8 mouse cellular contexts compared by ENCODE assay signal in genomic region chr2:112492856-112493538, GRCm38 (mm10). TPM values are rescaled to one million over a fixed set of nuclear protein-coding genes. Genes with fewer than 3 reads are reported as not detected.
DNase-seq lines count a peak whose midpoint lies in the region; ATAC-seq and TF ChIP-seq lines count a peak whose summit lies in the region.

TSS of gene Aven (plus strand) at chr2:112492964.

- TF ChIP-seq CTCF in CH12.LX (conservative IDR thresholded peaks at IDR 0.05 in 1 of 2, IDR thresholded peaks at IDR 0.05 in 1 of 2; ENCODE audit: low read depth in 2 of 2, low read length in 2 of 2) = no peak
- no peak for TF ChIP-seq CTCF in heart, postnatal 0 days (IDR thresholded peaks at IDR 0.05; ENCODE audit: low read depth)
- no peak for TF ChIP-seq CTCF in lung, adult 2 months (IDR thresholded peaks at IDR 0.05; ENCODE audit: insufficient read depth, low read length)

- in situ Hi-C loops in CH12.LX (cut with MboI; ENCODE audit: low pct_ligation_motif_present, low pct_unique_long_range_greater_than_20kb, low sequenced_read_pairs) = no loop called here

- H3K9ac ChIP-seq in CH12.LX (ENCODE audit: insufficient read depth, low read depth) = peak within 1 kb of the TSS; percentile 93
- peak within 1 kb of the TSS; percentile 98 for H3K9ac ChIP-seq in forebrain, embryonic 11.5 days (ENCODE audit: low read length)
- peak within 1 kb of the TSS; percentile 92 for H3K9ac ChIP-seq in heart, postnatal 0 days (replicated peaks; ENCODE audit: low read depth, low read length)
- peak within 1 kb of the TSS; percentile 95 for H3K9ac ChIP-seq in neural tube, embryonic 15.5 days (replicated peaks)

- peak; percentile 78 for TF ChIP-seq POLR2A in CH12.LX (IDR thresholded peaks at IDR 0.05; ENCODE audit: low read depth, low read length)
- TF ChIP-seq POLR2A in lung, adult 2 months (IDR thresholded peaks at IDR 0.05; ENCODE audit: borderline replicate concordance, extremely low read depth, low read depth, low read length) = peak; percentile 63; the same call in 1 of the 2 replicates

- peak within 1 kb of the TSS; percentile 50; the same call in 1 of the 2 replicates for H3K27ac ChIP-seq in CH12.LX (ENCODE audit: insufficient read depth, low read depth)
- peak within 1 kb of the TSS; percentile 95 for H3K27ac ChIP-seq in forebrain, embryonic 11.5 days (ENCODE audit: low read depth, low read length)
- H3K27ac ChIP-seq in heart, postnatal 0 days (ENCODE audit: low read depth) = peak within 1 kb of the TSS; percentile 98
- H3K27ac ChIP-seq in neural tube, embryonic 15.5 days (replicated peaks) = peak within 1 kb of the TSS; percentile 96

- peaks cover 0 to 8% of the 10 kb centered on the region in 2 experiments; a peak in 2 of 4 replicates for H3K4me1 ChIP-seq in CH12.LX (ENCODE audit: control insufficient read depth in 1 of 2, insufficient read depth in 2 of 2)
- no peaks in the 10 kb centered on the region for H3K4me1 ChIP-seq in forebrain, embryonic 11.5 days (replicated peaks; ENCODE audit: control insufficient read depth, insufficient read depth, low read length)
- peaks cover 18% of the 10 kb centered on the region; the same call in 1 of the 2 replicates for H3K4me1 ChIP-seq in heart, postnatal 0 days (ENCODE audit: control insufficient read depth, insufficient read depth)
- H3K4me1 ChIP-seq in lung, adult 2 months (ENCODE audit: control insufficient read depth, insufficient read depth, low read length) = peaks cover 6% of the 10 kb centered on the region
- peaks cover 13% of the 10 kb centered on the region for H3K4me1 ChIP-seq in neural tube, embryonic 15.5 days

- TF ChIP-seq RAD21 in CH12.LX (IDR thresholded peaks at IDR 0.05; ENCODE audit: low read depth, low read length) = no peak

- TF ChIP-seq EP300 in CH12.LX (IDR thresholded peaks at IDR 0.05; ENCODE audit: low read length) = no peak
- no peak for TF ChIP-seq EP300 in heart, postnatal 0 days (IDR thresholded peaks at IDR 0.05; ENCODE audit: low read depth)

- under 1% methylated on average over 79 of the region's 87 CpGs for WGBS in forebrain, embryonic 11.5 days
- 1% methylated on average over 67 of the region's 87 CpGs for WGBS in heart, postnatal 0 days
- WGBS in lung, adult 2 months = under 1% methylated on average over 75 of the region's 87 CpGs
- under 1% methylated on average over 71 of the region's 87 CpGs for WGBS in neural tube, embryonic 15.5 days

- DNase-seq in CH12.LX (ENCODE audit: extremely low read depth) = peak; percentile 59
- DNase-seq in c-Kit-positive CD71-positive TER-119-negative erythroid progenitor cells, embryonic 14.5 days (ENCODE audit: low read depth) = peak; percentile 42
- DNase-seq in forebrain, embryonic 11.5 days (ENCODE audit: low spot score) = peak; percentile 93
- peak; percentile 86 for DNase-seq in heart, postnatal 0 days (ENCODE audit: low spot score)
- DNase-seq in kidney, postnatal 4 days = peak; percentile 84 to 93
- peak; percentile 86 for DNase-seq in lung, adult 2 months
- peak; percentile 88 for DNase-seq in testis, postnatal 10 days (ENCODE audit: low spot score)

- H3K4me3 ChIP-seq in CH12.LX (replicated peaks in 1 of 3; ENCODE audit: low read depth in 2 of 3, low read length in 2 of 3, poor library complexity in 1 of 3) = peak within 1 kb of the TSS; percentile 67 to 76 (median 75)
- peak within 1 kb of the TSS; percentile 71 for H3K4me3 ChIP-seq in forebrain, embryonic 11.5 days (ENCODE audit: low read depth, low read length)
- H3K4me3 ChIP-seq in heart, postnatal 0 days (ENCODE audit: low read depth, low read length) = peak within 1 kb of the TSS; percentile 73
- H3K4me3 ChIP-seq in lung, adult 2 months (replicated peaks; ENCODE audit: extremely low read depth, low read depth, low read length) = peak within 1 kb of the TSS; percentile 67
- H3K4me3 ChIP-seq in neural tube, embryonic 15.5 days (replicated peaks) = peak within 1 kb of the TSS; percentile 73

- peak; percentile 97 for ATAC-seq in forebrain, embryonic 11.5 days (replicated peaks; ENCODE audit: low FRiP score)
- peak; percentile 96 for ATAC-seq in heart, postnatal 0 days (ENCODE audit: insufficient read depth, low read depth)
- peak; percentile 96 for ATAC-seq in neural tube, embryonic 15.5 days (ENCODE audit: low FRiP score)

- no peaks in the 10 kb centered on the region for H3K79me2 ChIP-seq in CH12.LX (replicated peaks; ENCODE audit: control insufficient read depth, extremely low read depth, insufficient read depth, poor library complexity, severe bottlenecking)

- H3K4me2 ChIP-seq in CH12.LX (ENCODE audit: insufficient read depth, low read depth, poor library complexity, severe bottlenecking) = peak within 1 kb of the TSS; percentile 81
- H3K4me2 ChIP-seq in forebrain, embryonic 11.5 days (ENCODE audit: low read depth, low read length, severe bottlenecking) = peak within 1 kb of the TSS; percentile 71
- H3K4me2 ChIP-seq in heart, postnatal 0 days (ENCODE audit: low read depth, low read length) = peak within 1 kb of the TSS; percentile 83
- H3K4me2 ChIP-seq in neural tube, embryonic 15.5 days = peak within 1 kb of the TSS; percentile 76

- H3K27me3 ChIP-seq in CH12.LX (replicated peaks) = no peaks in the 10 kb centered on the region
- no peaks in the 10 kb centered on the region for H3K27me3 ChIP-seq in forebrain, embryonic 11.5 days (ENCODE audit: control insufficient read depth, insufficient read depth, low read length)
- no peaks in the 10 kb centered on the region for H3K27me3 ChIP-seq in heart, postnatal 0 days (ENCODE audit: control insufficient read depth, insufficient read depth, low read length)
- no peaks in the 10 kb centered on the region for H3K27me3 ChIP-seq in neural tube, embryonic 15.5 days (replicated peaks)

- peaks cover 0 to 7% of the 10 kb centered on the region in 2 experiments for H3K36me3 ChIP-seq in CH12.LX (replicated peaks in 1 of 2; ENCODE audit: control insufficient read depth in 1 of 2, insufficient read depth in 1 of 2, low read length in 1 of 2)
- H3K36me3 ChIP-seq in forebrain, embryonic 11.5 days (ENCODE audit: control insufficient read depth, insufficient read depth, low read length) = no peaks in the 10 kb centered on the region
- H3K36me3 ChIP-seq in heart, postnatal 0 days (replicated peaks; ENCODE audit: control insufficient read depth, insufficient read depth, low read length) = no peaks in the 10 kb centered on the region
- H3K36me3 ChIP-seq in neural tube, embryonic 15.5 days = no peaks in the 10 kb centered on the region

- H3K9me3 ChIP-seq in CH12.LX (replicated peaks; ENCODE audit: low read length) = no peaks in the 10 kb centered on the region
- no peaks in the 10 kb centered on the region for H3K9me3 ChIP-seq in forebrain, embryonic 11.5 days (ENCODE audit: control insufficient read depth, low read length)
- no peaks in the 10 kb centered on the region for H3K9me3 ChIP-seq in heart, postnatal 0 days (replicated peaks; ENCODE audit: control insufficient read depth, low read length)
- H3K9me3 ChIP-seq in neural tube, embryonic 15.5 days (replicated peaks) = no peaks in the 10 kb centered on the region

- dilution Hi-C loops in CH12.LX (cut with MboI; ENCODE audit: extremely low pct_ligation_motif_present, extremely low pct_unique_long_range_greater_than_20kb, low sequenced_read_pairs) = no loop called here

TF ChIP-seq in CH12.LX, 34 proteins besides CTCF, POLR2A, EP300 and RAD21 (continues in another document):
- TF ChIP-seq UBTF (IDR thresholded peaks at IDR 0.05; ENCODE audit: low read depth, low read length) = peak; percentile 98
- TF ChIP-seq CHD2 (IDR thresholded peaks at IDR 0.05; ENCODE audit: low read length) = no peak
- TF ChIP-seq TCF12 (IDR thresholded peaks at IDR 0.05; ENCODE audit: low read depth, low read length) = peak; percentile 69; the same call in 1 of the 2 replicates
- no peak for TF ChIP-seq MEF2A (IDR thresholded peaks at IDR 0.05; ENCODE audit: borderline replicate concordance, low read depth, low read length)
- no peak for TF ChIP-seq MAFK (IDR thresholded peaks at IDR 0.05; ENCODE audit: insufficient replicate concordance, low read length)
- no peak for TF ChIP-seq TBP (conservative IDR thresholded peaks at IDR 0.05; ENCODE audit: low read depth, low read length)
- no peak for TF ChIP-seq ZKSCAN1 (IDR thresholded peaks at IDR 0.05; ENCODE audit: borderline replicate concordance, low read depth, low read length)
- TF ChIP-seq NELFE (IDR thresholded peaks at IDR 0.05; ENCODE audit: low read depth, low read length) = peak; percentile 80
- TF ChIP-seq SMC3 (IDR thresholded peaks at IDR 0.05; ENCODE audit: low read depth, low read length) = no peak
- no peak for TF ChIP-seq POLR2AphosphoS2 (IDR thresholded peaks at IDR 0.05; ENCODE audit: low read depth, low read length)
- peak; percentile 46; the same call in 1 of the 2 replicates for TF ChIP-seq SIN3A (IDR thresholded peaks at IDR 0.05; ENCODE audit: low read length)
- TF ChIP-seq MAX (IDR thresholded peaks at IDR 0.05; ENCODE audit: low read length) = 0 out of 2 replicates have a peak, but pooled peaks have one; percentile 24
- no peak for TF ChIP-seq GABPA (IDR thresholded peaks at IDR 0.05; ENCODE audit: insufficient replicate concordance, low read depth, low read length)
- no peak for TF ChIP-seq HCFC1 (IDR thresholded peaks at IDR 0.05; ENCODE audit: low read depth, low read length)
- TF ChIP-seq E2F4 (IDR thresholded peaks at IDR 0.05; ENCODE audit: insufficient replicate concordance, low read depth, low read length) = no peak
- no peak for TF ChIP-seq JUN (IDR thresholded peaks at IDR 0.05; ENCODE audit: insufficient read depth, low read depth, low read length)
- TF ChIP-seq MXI1 (IDR thresholded peaks at IDR 0.05; ENCODE audit: low read depth, low read length) = peak; percentile 78
- TF ChIP-seq MYC (IDR thresholded peaks at IDR 0.05; ENCODE audit: low read depth, low read length) = peak; percentile 91
- TF ChIP-seq ZNF384 (IDR thresholded peaks at IDR 0.05; ENCODE audit: low read depth, low read length) = no peak
- 0 out of 2 replicates have a peak, but pooled peaks have one; percentile 23 for TF ChIP-seq CHD1 (IDR thresholded peaks at IDR 0.05; ENCODE audit: low read depth, low read length)
- no peak for TF ChIP-seq RCOR1 (conservative IDR thresholded peaks at IDR 0.05; ENCODE audit: low read depth, low read length)
- no peak for TF ChIP-seq JUND (conservative IDR thresholded peaks at IDR 0.05; ENCODE audit: low read depth, low read length)

RNA-seq across cellular contexts. Expression of gene Aven, which starts in this region (rescaled TPM):
- total RNA-seq in CH12.LX (2012; rRNA removed) (21.2 and 22.9 TPM in 2 replicates), CH12.LX (2014; rRNA removed) (33.9 and 40.1 TPM in 2 replicates)
- 44.3 and 58.5 TPM in 2 replicates for polyA plus RNA-seq in CH12.LX (2012; ENCODE audit: insufficient read length, low read depth)
- 5.2 and 6.1 TPM in 2 replicates for polyA plus RNA-seq in forebrain, embryonic 11.5 days (2014; fragmentation: Nextera tagmentation; extraction: Ambion mirVana)
- 5.2 and 26.5 TPM in 2 replicates for total RNA-seq in heart, postnatal 0 days (2014; rRNA removed; ENCODE audit: low replicate concordance)
- 2.6 and 4.7 TPM in 2 replicates for polyA plus RNA-seq in heart, postnatal 0 days (2015; fragmentation: Nextera tagmentation; extraction: Ambion mirVana)
- polyA plus RNA-seq in lung, adult 2 months (2012; rRNA removed) = 2.3 and 2.5 TPM in 2 replicates
- 4.1 and 4.2 TPM in 2 replicates for polyA plus RNA-seq in neural tube, embryonic 15.5 days (2015; fragmentation: Nextera tagmentation; extraction: Ambion mirVana)

Comparison
In these comparisons a context has a peak if more than half of its experiments do, and no peak if none do; other contexts are left out.
1. Peak in every context shown above with its lines: DNase-seq, ATAC-seq, H3K4me3 ChIP-seq and H3K27ac ChIP-seq.
2. DNase-seq: peak in every context shown above with its lines; median percentile 93 in forebrain, embryonic 11.5 days; 88 in kidney, postnatal 4 days; 88 in testis, postnatal 10 days; 86 in heart, postnatal 0 days; 86 in lung, adult 2 months; 59 in CH12.LX; 42 in c-Kit-positive CD71-positive TER-119-negative erythroid progenitor cells, embryonic 14.5 days.